Mouse (Mus musculus): ENCODE measurements around the gene B3galt5. TPM values are rescaled to one million over a fixed set of nuclear protein-coding genes. Genes with fewer than 3 reads are reported as not detected.
A peak's percentile ranks its signal among the peaks of the same experiment; 100 is the strongest.

B3galt5 gene
- polyA plus RNA-seq, 1 experiment from 2014 or later: 5.3 TPM

DNA sequence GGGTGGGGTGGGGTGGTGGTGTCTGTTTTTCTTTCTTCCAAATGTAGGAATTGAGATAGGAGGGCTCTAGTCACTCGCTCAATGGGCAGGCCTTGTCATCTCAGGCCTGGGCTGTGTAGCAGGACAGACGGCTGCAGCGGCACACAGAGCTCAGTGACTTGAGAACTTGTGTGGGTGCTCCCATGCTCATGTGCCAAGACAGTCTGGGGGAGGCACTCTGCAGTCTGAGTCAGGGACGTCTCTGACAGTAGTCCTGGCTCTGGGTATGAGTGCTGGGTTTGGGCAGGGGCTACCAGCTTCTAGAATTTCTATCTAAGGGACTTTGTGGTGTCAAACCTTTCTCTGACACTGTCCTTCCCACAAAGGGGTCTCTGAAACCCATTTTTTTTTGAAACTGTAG is 106.3 kb downstream of the B3galt5 start:
- 78% methylated on average over 4 of the region's 4 CpGs for WGBS
- ATAC-seq (ENCODE audit: insufficient read depth) (no peak), DNase-seq (no peak)
- Histone ChIP-seq H3K27me3 (ENCODE audit: insufficient read depth, low read length) (no peaks in the 10 kb centered on the region), H3K4me1 (ENCODE audit: insufficient read depth) (no peaks in the 10 kb centered on the region), H3K9ac (no peak overlapping the region), H3K4me2 (no peak overlapping the region), H3K27ac (ENCODE audit: low read depth) (no peak overlapping the region), H3K36me3 (ENCODE audit: insufficient read depth) (no peaks in the 10 kb centered on the region), H3K4me3 (ENCODE audit: low read depth, low read length) (no peak overlapping the region), H3K9me3 (ENCODE audit: low read depth, low read length) (no peaks in the 10 kb centered on the region)
- TF ChIP-seq CTCF (IDR thresholded peaks at IDR 0.05; ENCODE audit: low read depth): no peak

- DNase-seq (peak; percentile 92), ATAC-seq (ENCODE audit: insufficient read depth) (peak; percentile 53; the same call in 1 of the 2 replicates)
- H3K4me3 ChIP-seq (ENCODE audit: low read depth, low read length): no peak overlapping the region
- H3K27ac ChIP-seq (ENCODE audit: low read depth): no peak overlapping the region
- H3K4me1 ChIP-seq (ENCODE audit: insufficient read depth): no peaks in the 10 kb centered on the region; the same call in 1 of the 2 replicates
- no peak overlapping the region; the same call in 1 of the 2 replicates for H3K4me2 ChIP-seq
- no peaks in the 10 kb centered on the region for H3K27me3 ChIP-seq (ENCODE audit: insufficient read depth, low read length)
- H3K9me3 ChIP-seq (ENCODE audit: low read depth, low read length): no peaks in the 10 kb centered on the region
- no peaks in the 10 kb centered on the region for H3K36me3 ChIP-seq (ENCODE audit: insufficient read depth)
- peak; percentile 98 for TF ChIP-seq CTCF (IDR thresholded peaks at IDR 0.05; ENCODE audit: low read depth)
- 4% methylated on average over 10 of the region's 10 CpGs for WGBS
- no peak overlapping the region for H3K9ac ChIP-seq
These were observed 109.5 kb downstream of the B3galt5 start for GRCm38 (mm10) chr16:96345117-96345516.

- H3K4me3 ChIP-seq (ENCODE audit: low read depth, low read length): no peak overlapping the region
- ATAC-seq (ENCODE audit: insufficient read depth): peak; percentile 50; the same call in 1 of the 2 replicates
- H3K27me3 ChIP-seq (ENCODE audit: insufficient read depth, low read length): no peaks in the 10 kb centered on the region
- peak; percentile 57 for DNase-seq
- no peak for TF ChIP-seq CTCF (IDR thresholded peaks at IDR 0.05; ENCODE audit: low read depth)
- H3K4me2 ChIP-seq: peak overlapping the region; percentile 39
- WGBS: 30% methylated on average over 11 of the region's 11 CpGs
- H3K36me3 ChIP-seq (ENCODE audit: insufficient read depth): no peaks in the 10 kb centered on the region
- H3K27ac ChIP-seq (ENCODE audit: low read depth): no peak overlapping the region
- no peak overlapping the region for H3K9ac ChIP-seq
- H3K4me1 ChIP-seq (ENCODE audit: insufficient read depth): no peaks in the 10 kb centered on the region; the same call in 1 of the 2 replicates
- no peaks in the 10 kb centered on the region for H3K9me3 ChIP-seq (ENCODE audit: low read depth, low read length)
These were observed 112.5 kb downstream of the B3galt5 start for GRCm38 (mm10) chr16:96348070-96348469.

- H3K27ac ChIP-seq (ENCODE audit: low read depth): no peak overlapping the region
- no peaks in the 10 kb centered on the region for H3K9me3 ChIP-seq (ENCODE audit: low read depth, low read length)
- no peaks in the 10 kb centered on the region for H3K27me3 ChIP-seq (ENCODE audit: insufficient read depth, low read length)
- no peak for TF ChIP-seq CTCF (IDR thresholded peaks at IDR 0.05; ENCODE audit: low read depth)
- no peaks in the 10 kb centered on the region; the same call in 1 of the 2 replicates for H3K4me1 ChIP-seq (ENCODE audit: insufficient read depth)
- H3K4me3 ChIP-seq (ENCODE audit: low read depth, low read length): no peak overlapping the region
- no peaks in the 10 kb centered on the region for H3K36me3 ChIP-seq (ENCODE audit: insufficient read depth)
- H3K4me2 ChIP-seq: no peak overlapping the region
- no peak overlapping the region for H3K9ac ChIP-seq
- ATAC-seq (ENCODE audit: insufficient read depth): no peak
- WGBS: 73% methylated on average over 5 of the region's 5 CpGs
- DNase-seq: peak; percentile 8
These were observed 113.2 kb downstream of the B3galt5 start for GRCm38 (mm10) chr16:96348766-96349165.

DNA sequence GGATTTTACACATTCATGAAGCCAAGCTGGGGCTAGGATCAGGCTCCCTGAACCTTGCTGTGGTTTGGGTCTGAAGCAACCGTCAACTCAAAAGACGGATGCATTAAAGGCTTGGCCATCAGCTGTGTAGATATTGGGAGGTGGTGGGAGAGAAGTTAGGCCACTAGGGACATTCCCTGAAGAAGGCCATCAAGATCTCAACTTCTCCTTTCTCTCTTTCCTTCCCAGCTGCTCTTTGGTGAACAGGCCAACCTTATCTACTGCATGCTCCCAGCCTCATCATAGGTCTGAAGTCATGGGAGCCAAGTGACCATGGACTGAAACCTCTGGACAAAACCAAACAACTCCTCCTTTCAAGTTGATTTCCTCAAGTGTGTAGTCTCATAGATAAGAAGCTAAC is 115.9 kb downstream of the B3galt5 start:
- Histone ChIP-seq H3K36me3 (ENCODE audit: insufficient read depth) (no peaks in the 10 kb centered on the region), H3K9ac (no peak overlapping the region), H3K27ac (ENCODE audit: low read depth) (no peak overlapping the region), H3K4me1 (ENCODE audit: insufficient read depth) (no peaks in the 10 kb centered on the region; the same call in 1 of the 2 replicates), H3K9me3 (ENCODE audit: low read depth, low read length) (no peaks in the 10 kb centered on the region), H3K4me3 (ENCODE audit: low read depth, low read length) (no peak overlapping the region), H3K27me3 (ENCODE audit: insufficient read depth, low read length) (no peaks in the 10 kb centered on the region), H3K4me2 (no peak overlapping the region)
- TF ChIP-seq CTCF (IDR thresholded peaks at IDR 0.05; ENCODE audit: low read depth): no peak
- WGBS: 84% methylated on average over 2 of the region's 2 CpGs
- no peak for DNase-seq
- ATAC-seq (ENCODE audit: insufficient read depth): no peak

DNA sequence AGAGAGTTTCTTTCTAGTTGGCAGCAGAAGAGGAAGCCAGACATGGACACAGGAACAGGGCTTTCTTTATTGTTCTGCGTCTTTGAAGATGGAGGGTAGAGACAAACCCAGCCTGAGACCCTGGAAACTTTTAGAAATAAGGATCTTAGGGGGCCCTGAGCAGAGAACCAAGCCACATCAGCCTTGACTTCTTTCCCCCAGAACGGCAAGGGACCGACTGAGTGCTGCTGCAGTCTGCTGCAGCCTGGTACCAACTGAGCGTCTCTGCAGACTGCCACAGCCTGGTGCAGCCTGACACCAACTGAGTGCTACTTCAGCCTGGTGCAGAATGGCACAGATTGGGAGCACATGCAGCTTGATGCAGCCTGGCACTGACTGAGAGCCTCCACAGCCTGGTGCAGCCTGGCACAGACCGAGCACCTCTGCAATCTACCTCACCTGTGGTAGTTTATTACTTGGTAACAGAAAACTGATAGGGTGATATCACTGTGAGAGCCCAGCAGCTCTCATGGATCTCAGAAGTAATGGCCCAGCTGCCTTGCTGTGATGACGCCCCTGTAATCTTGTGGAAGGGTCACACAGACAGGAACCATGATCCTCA is 117.8 kb downstream of the B3galt5 start:
- H3K9me3 ChIP-seq (ENCODE audit: low read depth, low read length): no peaks in the 10 kb centered on the region
- H3K27me3 ChIP-seq (ENCODE audit: insufficient read depth, low read length): no peaks in the 10 kb centered on the region
- no peak overlapping the region for H3K4me3 ChIP-seq (ENCODE audit: low read depth, low read length)
- WGBS: 72% methylated on average over 6 of the region's 6 CpGs
- DNase-seq: no peak
- no peak overlapping the region for H3K27ac ChIP-seq (ENCODE audit: low read depth)
- no peaks in the 10 kb centered on the region; the same call in 1 of the 2 replicates for H3K4me1 ChIP-seq (ENCODE audit: insufficient read depth)
- no peak for ATAC-seq (ENCODE audit: insufficient read depth)
- no peaks in the 10 kb centered on the region for H3K36me3 ChIP-seq (ENCODE audit: insufficient read depth)
- TF ChIP-seq CTCF (IDR thresholded peaks at IDR 0.05; ENCODE audit: low read depth): no peak
- no peak overlapping the region for H3K4me2 ChIP-seq
- no peak overlapping the region for H3K9ac ChIP-seq

DNA sequence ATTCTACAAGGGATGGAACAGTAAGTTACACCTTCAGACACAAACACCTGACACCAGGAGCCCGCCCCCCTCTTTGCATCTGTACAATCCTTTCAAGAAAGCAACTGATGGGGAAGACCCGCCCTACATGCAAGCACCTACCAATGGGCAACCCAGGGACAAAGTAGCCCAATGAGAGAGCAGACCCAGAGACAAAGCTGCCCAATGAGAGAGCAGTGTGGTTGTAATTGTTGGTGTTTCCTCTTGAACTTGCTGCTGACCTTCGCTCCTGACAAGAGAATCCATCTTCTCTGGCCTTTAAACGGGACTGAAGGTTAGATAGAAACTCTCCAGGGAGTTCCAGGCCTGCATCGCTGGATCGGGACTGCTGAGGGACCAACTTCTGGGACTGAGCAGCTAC is 118.4 kb downstream of the B3galt5 start:
- Histone ChIP-seq H3K27me3 (ENCODE audit: insufficient read depth, low read length) (no peaks in the 10 kb centered on the region), H3K4me2 (no peak overlapping the region), H3K9me3 (ENCODE audit: low read depth, low read length) (no peaks in the 10 kb centered on the region), H3K9ac (no peak overlapping the region), H3K4me3 (ENCODE audit: low read depth, low read length) (no peak overlapping the region), H3K27ac (ENCODE audit: low read depth) (no peak overlapping the region), H3K4me1 (ENCODE audit: insufficient read depth) (no peaks in the 10 kb centered on the region), H3K36me3 (ENCODE audit: insufficient read depth) (no peaks in the 10 kb centered on the region)
- no peak for DNase-seq
- TF ChIP-seq CTCF (IDR thresholded peaks at IDR 0.05; ENCODE audit: low read depth): no peak
- no peak; the same call in 1 of the 2 replicates for ATAC-seq (ENCODE audit: insufficient read depth)
- 33% methylated on average over 6 of the region's 6 CpGs for WGBS

Data from lung, embryonic 14.5 days (tissue).